Mouse (Mus musculus) 3134 (cell line): ENCODE data around the gene Zfp248.

ENCODE experiments used
- DNase-seq: peaks from one replicate; pipeline ENCODE4 v3.0.0-alpha.2; 2011; ENCODE audit warnings: low spot score; ENCODE audit not compliant: insufficient read length; ENCODE audit errors: extremely low read depth

The Zfp248 gene

DNA sequence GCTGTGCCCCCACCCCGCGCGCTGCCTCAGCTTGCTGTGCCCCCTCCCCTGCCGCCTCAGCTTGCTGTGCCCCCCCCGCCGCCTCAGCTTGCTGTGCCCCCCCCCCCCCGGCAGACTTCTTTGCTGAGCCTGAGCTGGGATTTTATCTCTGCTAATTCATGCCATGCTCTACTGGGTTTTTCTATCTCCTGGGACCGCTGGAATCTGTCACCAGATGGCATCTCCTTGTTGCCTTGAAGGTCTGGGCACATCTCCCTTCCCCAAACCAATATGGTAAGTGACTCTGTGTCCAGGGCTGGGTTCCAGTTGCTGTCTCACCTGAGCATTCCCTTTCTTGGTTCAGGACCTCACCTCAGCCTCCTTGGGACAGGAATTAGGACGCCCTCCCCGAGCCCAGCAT, 77.7 kb downstream of the Zfp248 start:
- DNase-seq: no peak
